Mouse (Mus musculus): ENCODE measurements around the gene Lyve1.

DNA sequence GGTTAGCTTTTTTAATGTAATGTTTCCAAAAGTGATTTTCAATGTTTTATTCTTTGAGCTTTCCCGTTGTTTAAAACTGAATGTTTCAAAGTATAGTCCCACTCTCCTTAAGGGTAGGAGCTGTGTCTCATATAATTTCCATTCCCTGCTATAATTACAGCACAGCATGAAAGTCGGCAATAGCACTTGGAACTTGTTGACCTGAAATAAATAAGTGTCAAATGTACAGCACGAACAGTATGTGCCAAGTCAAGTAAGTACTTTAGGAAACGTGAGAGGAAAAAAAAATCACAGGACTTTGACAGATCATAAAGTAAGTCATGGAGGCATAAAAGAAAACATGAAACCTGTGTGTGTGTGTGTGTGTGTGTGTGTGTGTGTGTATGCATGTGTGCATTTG, 41.0 kb downstream of the Lyve1 start:
- TF ChIP-seq CTCF (conservative IDR thresholded peaks at IDR 0.05; ENCODE audit: low read length): no peak
- TF ChIP-seq POU5F1 (IDR thresholded peaks at IDR 0.05; ENCODE audit: borderline replicate concordance, low read length): no peak
- TF ChIP-seq NANOG (IDR thresholded peaks at IDR 0.05; ENCODE audit: borderline replicate concordance, low read length): no peak
